Mouse (Mus musculus) heart, embryonic 13.5 days (tissue): Measurements from ENCODE around the gene Fam213b. TPM values are rescaled to one million over a fixed set of nuclear protein-coding genes. Genes with fewer than 3 reads are reported as not detected.

ENCODE experiments used
- ATAC-seq: fragments of 200-750 bp; cut with Nextera tagmentation; 2 replicates; pipeline ENCODE4 v1.8.0; 2017; ENCODE audit warnings: moderate TSS enrichment; ENCODE audit not compliant: insufficient number of reproducible peaks, low FRiP score, low TSS enrichment; ENCODE audit errors: extremely low read depth
- H3K27ac ChIP-seq: fragments of 300-500 bp; sonication (generic); replicated peaks from 2 replicates; pipeline ENCODE4 v1.5.1; 2015; ENCODE audit warnings: moderate library complexity, mild to moderate bottlenecking, inconsistent platforms
- H3K27me3 ChIP-seq: fragments of 300-500 bp; sonication (generic); replicated peaks from 2 replicates; pipeline ENCODE4 v1.6.1; 2015; ENCODE audit warnings: mild to moderate bottlenecking, inconsistent platforms
- H3K36me3 ChIP-seq: fragments of 300-500 bp; sonication (generic); 2 replicates; pipeline ENCODE4 v1.6.1; 2015; ENCODE audit warnings: mild to moderate bottlenecking, inconsistent platforms
- H3K4me1 ChIP-seq: fragments of 300-500 bp; sonication (generic); 2 replicates; pipeline ENCODE4 v1.6.1; 2015; ENCODE audit warnings: inconsistent platforms
- H3K4me2 ChIP-seq: fragments of 300-500 bp; sonication (generic); 2 replicates; pipeline ENCODE4 v1.6.1; 2015; ENCODE audit warnings: inconsistent platforms, mild to moderate bottlenecking, moderate library complexity
- H3K4me3 ChIP-seq: fragments of 300-500 bp; sonication (generic); 2 replicates; pipeline ENCODE4 v1.5.1; 2015; ENCODE audit warnings: moderate library complexity, mild to moderate bottlenecking, inconsistent platforms
- H3K9ac ChIP-seq: fragments of 300-500 bp; sonication (generic); 2 replicates; pipeline ENCODE4 v1.6.1; 2015; ENCODE audit warnings: inconsistent platforms, mild to moderate bottlenecking, moderate library complexity
- H3K9me3 ChIP-seq: fragments of 300-500 bp; sonication (generic); 2 replicates; pipeline ENCODE4 v1.6.1; 2016; ENCODE audit warnings: inconsistent platforms
- WGBS: fragments of 180-500 bp; shearing (Covaris S2); methylation state at CpG from one replicate; pipeline ENCODE4 v1.1.7; 2015; ENCODE audit warnings: mixed read lengths; 5-methylcytosine and 5-hydroxymethylcytosine counted together
- polyA plus RNA-seq: library from polyadenylated mRNA; unstranded; fragments of >200 nt; fragmentation: Nextera tagmentation; extraction: Ambion mirVana; gene quantifications from 2 replicates; pipeline ENCODE4 v1.2.1, GENCODE M21; 2015

Fam213b gene
- polyA plus RNA-seq, 1 experiment from 2014 or later = 42.5 TPM

GRCm38 (mm10) chr4:154916662-154917061 is 17.7 kb upstream of the Fam213b start:
- no peaks in the 10 kb centered on the region for H3K9me3 ChIP-seq
- no peak overlapping the region for H3K4me2 ChIP-seq
- 83% methylated on average over 4 of the region's 4 CpGs for WGBS
- H3K36me3 ChIP-seq = no peaks in the 10 kb centered on the region
- H3K27me3 ChIP-seq = no peaks in the 10 kb centered on the region
- H3K4me3 ChIP-seq = no peak overlapping the region
- no peak for ATAC-seq
- no peaks in the 10 kb centered on the region for H3K4me1 ChIP-seq
- no peak overlapping the region for H3K9ac ChIP-seq
- H3K27ac ChIP-seq = no peak overlapping the region

- Histone ChIP-seq H3K4me2 (no peak overlapping the region), H3K4me3 (no peak overlapping the region), H3K27me3 (no peaks in the 10 kb centered on the region), H3K27ac (no peak overlapping the region), H3K36me3 (no peaks in the 10 kb centered on the region), H3K4me1 (peaks cover 13% of the 10 kb centered on the region), H3K9ac (no peak overlapping the region), H3K9me3 (no peaks in the 10 kb centered on the region)
- ATAC-seq = no peak
- 72% methylated on average over 10 of the region's 10 CpGs for WGBS
Measured at GRCm38 (mm10) chr4:154915286-154915685, 16.4 kb upstream of the Fam213b start.

GRCm38 (mm10) chr4:154914707-154915106 is 15.8 kb upstream of the Fam213b start:
- Histone ChIP-seq H3K4me2 (no peak overlapping the region), H3K9ac (no peak overlapping the region), H3K27me3 (no peaks in the 10 kb centered on the region), H3K4me1 (peaks cover 15% of the 10 kb centered on the region), H3K27ac (no peak overlapping the region), H3K9me3 (no peaks in the 10 kb centered on the region), H3K36me3 (no peaks in the 10 kb centered on the region), H3K4me3 (no peak overlapping the region)
- 76% methylated on average over 3 of the region's 3 CpGs for WGBS
- no peak for ATAC-seq

DNA sequence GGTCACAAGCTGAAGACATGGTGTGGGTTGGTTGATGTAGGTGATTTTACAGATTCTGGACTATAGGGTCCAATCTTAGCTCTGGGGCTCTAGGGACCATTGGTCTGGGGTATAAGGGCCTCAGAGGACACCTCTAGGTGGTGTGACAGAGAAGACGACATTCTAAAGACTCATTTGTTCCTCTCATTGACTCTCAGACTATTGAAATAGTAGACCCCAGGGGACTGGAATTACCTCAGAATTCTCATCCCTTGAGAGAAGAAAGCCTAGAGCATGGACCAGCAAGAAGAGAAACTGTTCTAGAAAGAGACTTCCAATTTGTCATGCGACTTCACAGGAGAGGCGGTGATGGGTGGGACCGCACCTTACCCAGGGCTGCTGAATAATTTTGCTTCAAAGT is 15.3 kb upstream of the Fam213b start:
- no peak overlapping the region for H3K4me3 ChIP-seq
- peaks cover 15% of the 10 kb centered on the region for H3K4me1 ChIP-seq
- no peak overlapping the region for H3K9ac ChIP-seq
- WGBS = 89% methylated on average over 4 of the region's 4 CpGs
- no peak overlapping the region for H3K4me2 ChIP-seq
- H3K27ac ChIP-seq = no peak overlapping the region
- no peaks in the 10 kb centered on the region for H3K9me3 ChIP-seq
- no peak for ATAC-seq
- no peaks in the 10 kb centered on the region for H3K36me3 ChIP-seq
- H3K27me3 ChIP-seq = no peaks in the 10 kb centered on the region

- Histone ChIP-seq H3K9me3 (no peaks in the 10 kb centered on the region), H3K27me3 (no peaks in the 10 kb centered on the region), H3K9ac (no peak overlapping the region), H3K36me3 (no peaks in the 10 kb centered on the region), H3K4me3 (no peak overlapping the region), H3K27ac (no peak overlapping the region), H3K4me1 (peaks cover 15% of the 10 kb centered on the region), H3K4me2 (no peak overlapping the region)
- 81% methylated on average over 3 of the region's 3 CpGs for WGBS
- ATAC-seq = no peak
Measured at GRCm38 (mm10) chr4:154913845-154914244, 14.9 kb upstream of the Fam213b start.

GRCm38 (mm10) chr4:154911644-154912043 is 12.7 kb upstream of the Fam213b start:
- Histone ChIP-seq H3K9ac (no peak overlapping the region), H3K27me3 (no peaks in the 10 kb centered on the region), H3K4me3 (no peak overlapping the region), H3K27ac (peak overlapping the region; percentile 24; the same call in 1 of the 2 replicates), H3K4me1 (peaks cover 21% of the 10 kb centered on the region), H3K9me3 (no peaks in the 10 kb centered on the region), H3K4me2 (no peak overlapping the region), H3K36me3 (no peaks in the 10 kb centered on the region)
- ATAC-seq = peak; percentile 58; the same call in 1 of the 2 replicates
- WGBS = 56% methylated on average over 2 of the region's 2 CpGs

DNA sequence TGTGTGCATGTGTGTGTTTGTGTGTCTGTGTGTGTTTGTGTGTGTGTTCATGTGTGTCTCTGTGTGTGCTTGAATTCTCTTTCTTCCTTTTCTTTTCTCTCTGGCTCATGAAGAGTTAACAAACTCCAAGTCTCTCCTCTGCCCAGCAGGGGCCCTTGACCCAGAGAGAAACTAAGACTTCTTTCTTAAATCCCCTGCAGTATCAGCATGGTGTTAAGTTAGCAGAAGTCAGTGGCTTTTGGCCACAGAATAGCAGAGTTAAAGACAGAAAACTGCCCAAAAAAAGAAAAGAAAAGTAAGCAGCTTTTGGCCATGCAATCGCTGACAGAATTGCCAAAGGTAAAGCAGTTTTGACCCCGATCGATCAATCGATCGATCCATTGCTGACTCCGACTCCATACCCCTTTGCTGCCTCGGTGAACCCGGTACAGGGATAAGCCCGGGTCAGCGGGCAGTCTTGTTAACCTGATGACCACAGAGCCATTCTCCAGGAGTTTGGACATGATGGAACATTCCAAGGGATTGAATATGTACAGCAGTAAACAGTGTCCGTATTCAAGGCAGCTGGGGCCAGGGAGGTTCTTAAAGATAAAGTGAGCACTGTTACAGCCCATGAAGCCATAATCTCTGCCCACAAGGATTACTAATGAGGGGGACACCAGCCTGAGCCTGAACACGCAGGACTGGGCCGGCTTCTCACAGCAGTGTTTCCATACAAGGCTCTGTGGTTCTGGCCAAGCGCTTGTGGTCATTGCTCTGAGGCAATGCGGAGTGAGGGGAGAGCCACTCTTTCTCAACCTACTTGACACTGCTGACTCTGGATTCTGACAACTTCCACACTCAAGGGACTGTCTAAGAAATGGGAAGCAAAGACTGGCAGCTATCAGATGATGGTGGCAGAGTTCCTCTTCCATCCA is 11.9 kb upstream of the Fam213b start:
- Histone ChIP-seq H3K4me2 (peak overlapping the region; percentile 18; the same call in 1 of the 2 replicates), H3K27ac (peak overlapping the region; percentile 24; the same call in 1 of the 2 replicates), H3K9ac (0 out of 2 replicates have a peak overlapping the region, but pooled peaks have one; percentile 35)

DNA sequence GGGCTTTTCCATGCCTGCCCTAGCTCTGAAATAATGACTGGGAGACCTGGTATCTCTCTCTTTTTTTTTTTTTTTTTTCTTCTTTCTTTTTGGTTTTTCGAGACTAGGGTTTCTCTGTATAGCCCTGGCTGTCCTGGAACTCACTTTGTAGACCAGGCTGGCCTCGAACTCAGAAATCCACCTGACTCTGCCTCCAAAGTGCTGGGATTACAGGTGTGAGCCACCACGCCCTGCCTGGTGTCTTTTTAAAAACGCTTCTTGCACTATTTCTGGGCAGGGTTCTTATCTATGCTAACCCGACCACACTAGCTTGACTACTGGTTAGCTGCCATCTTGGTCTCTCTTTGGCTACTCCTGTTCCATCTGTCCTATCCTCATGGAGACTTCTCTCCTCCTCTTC is 9.6 kb upstream of the Fam213b start:
- Histone ChIP-seq H3K27ac (no peak overlapping the region), H3K9ac (no peak overlapping the region), H3K4me2 (no peak overlapping the region; the same call in 1 of the 2 replicates), H3K4me1 (peaks cover 29% of the 10 kb centered on the region), H3K9me3 (no peaks in the 10 kb centered on the region), H3K27me3 (no peaks in the 10 kb centered on the region), H3K36me3 (no peaks in the 10 kb centered on the region), H3K4me3 (no peak overlapping the region)
- 76% methylated on average over 5 of the region's 5 CpGs for whole genome bisulfite sequencing
- no peak for ATAC-seq

More for the DNA sequence above, 11.9 kb upstream of the Fam213b start:
- 25% methylated on average over 15 of the region's 15 CpGs for WGBS
- H3K4me1 ChIP-seq = peaks cover 21% of the 10 kb centered on the region
- H3K9me3 ChIP-seq = no peaks in the 10 kb centered on the region
- no peaks in the 10 kb centered on the region for H3K36me3 ChIP-seq
- no peak overlapping the region for H3K4me3 ChIP-seq
- no peak for ATAC-seq
- H3K27me3 ChIP-seq = no peaks in the 10 kb centered on the region

DNA sequence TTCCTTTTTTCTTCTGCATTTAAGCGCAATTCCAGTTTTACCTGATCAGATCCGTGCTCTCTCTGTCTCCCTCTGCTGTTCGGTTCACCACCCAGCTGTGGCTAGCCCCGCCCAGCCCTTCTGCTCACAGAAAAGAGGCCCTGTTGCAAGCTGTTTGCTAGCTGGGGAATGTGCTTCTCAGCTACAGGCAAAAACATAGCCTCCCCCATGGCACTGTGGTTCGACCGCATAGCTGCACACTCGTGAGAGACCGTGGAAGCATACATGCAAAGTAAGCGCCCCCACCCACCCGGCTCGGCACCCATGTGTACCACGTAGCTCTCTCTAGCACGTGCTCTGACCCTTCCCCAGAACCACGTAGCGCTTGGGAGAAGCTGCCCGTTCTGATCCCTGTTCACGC is 8.9 kb upstream of the Fam213b start:
- Histone ChIP-seq H3K4me3 (no peak overlapping the region), H3K27me3 (no peaks in the 10 kb centered on the region), H3K4me1 (peaks cover 29% of the 10 kb centered on the region), H3K9ac (peak overlapping the region; percentile 62), H3K9me3 (no peaks in the 10 kb centered on the region), H3K4me2 (peak overlapping the region; percentile 47), H3K36me3 (no peaks in the 10 kb centered on the region), H3K27ac (no peak overlapping the region)
- ATAC-seq = no peak
- whole genome bisulfite sequencing = 39% methylated on average over 17 of the region's 17 CpGs

DNA sequence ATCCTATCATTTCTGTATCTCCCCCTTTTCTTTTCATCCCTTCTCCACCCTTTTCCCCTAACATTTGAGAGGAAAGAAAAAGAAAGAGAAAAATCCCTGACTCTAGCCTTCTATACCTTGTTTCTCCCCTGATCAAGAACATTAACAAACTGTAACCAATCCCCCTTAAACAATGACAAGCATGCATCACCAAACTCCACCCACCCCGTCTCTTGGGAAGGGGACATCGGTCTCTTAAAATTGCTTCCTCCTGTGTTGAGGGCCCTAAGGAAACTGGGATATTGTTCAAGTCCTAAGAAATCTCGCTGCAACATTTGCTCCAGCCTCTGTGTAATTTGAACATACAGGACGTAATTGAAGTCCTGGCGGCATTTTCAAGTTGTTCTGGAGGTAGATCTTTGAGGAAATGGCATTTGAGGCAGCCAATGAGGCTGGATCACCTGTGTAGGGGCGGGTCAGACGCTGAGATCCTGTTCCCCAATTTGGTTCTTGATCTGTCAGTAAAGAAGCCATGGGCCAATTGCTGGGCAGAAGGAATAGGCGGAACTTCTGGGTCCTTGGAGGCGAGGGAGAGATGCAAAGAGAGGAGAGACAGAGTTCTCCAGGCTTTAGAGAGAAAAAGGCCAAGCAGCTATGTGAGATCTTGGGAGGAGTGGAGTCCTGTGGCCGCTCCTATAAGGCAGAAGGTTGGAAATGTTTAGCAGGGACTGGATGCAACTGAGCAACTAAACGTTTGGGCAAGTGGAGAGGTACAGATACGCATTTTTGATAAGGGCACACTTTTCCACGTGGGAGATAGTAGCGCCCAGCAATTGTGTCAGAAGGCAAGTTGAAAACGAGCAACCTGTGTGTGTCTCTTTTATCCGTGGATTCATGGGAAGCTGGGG is 5.5 kb upstream of the Fam213b start:
- peak; percentile 48; the same call in 1 of the 2 replicates for ATAC-seq
- under 1% methylated on average over 16 of the region's 16 CpGs for WGBS
- peaks cover 14% of the 10 kb centered on the region for H3K4me1 ChIP-seq
- peak overlapping the region; percentile 59 for H3K4me3 ChIP-seq
- no peak overlapping the region for H3K27ac ChIP-seq
- no peaks in the 10 kb centered on the region; the same call in 1 of the 2 replicates for H3K27me3 ChIP-seq
- no peaks in the 10 kb centered on the region for H3K36me3 ChIP-seq
- H3K4me2 ChIP-seq = peak overlapping the region; percentile 89
- peak overlapping the region; percentile 77 for H3K9ac ChIP-seq
- no peaks in the 10 kb centered on the region; the same call in 1 of the 2 replicates for H3K9me3 ChIP-seq

GRCm38 (mm10) chr4:154902371-154902770 is 3.4 kb upstream of the Fam213b start:
- peaks cover 22% of the 10 kb centered on the region for H3K4me1 ChIP-seq
- no peak overlapping the region for H3K4me3 ChIP-seq
- H3K4me2 ChIP-seq = no peak overlapping the region
- H3K36me3 ChIP-seq = no peaks in the 10 kb centered on the region
- WGBS = 70% methylated on average over 2 of the region's 2 CpGs
- H3K9ac ChIP-seq = no peak overlapping the region
- no peaks in the 10 kb centered on the region; the same call in 1 of the 2 replicates for H3K27me3 ChIP-seq
- no peak overlapping the region for H3K27ac ChIP-seq
- H3K9me3 ChIP-seq = no peaks in the 10 kb centered on the region; the same call in 1 of the 2 replicates
- ATAC-seq = no peak
